Mouse (Mus musculus) thymus, adult 2 months (tissue): ENCODE results near the gene Slc2a13. TPM values are rescaled to one million over a fixed set of nuclear protein-coding genes. Genes with fewer than 3 reads are reported as not detected.

ENCODE experiments used
- DNase-seq: peaks from one replicate; pipeline ENCODE4 v3.0.0; 2021
- H3K27ac ChIP-seq: fragments of 200-500 bp; 2 replicates; pipeline ENCODE4 v1.5.1; 2012; ENCODE audit warnings: low read length, control low read depth; ENCODE audit not compliant: control insufficient read depth, insufficient read depth
- H3K27me3 ChIP-seq: fragments of 200-500 bp; 2 replicates; pipeline ENCODE4 v1.6.1; 2012; ENCODE audit warnings: mild to moderate bottlenecking, low read length, moderate library complexity, mixed read lengths; ENCODE audit not compliant: control insufficient read depth, insufficient read depth
- H3K36me3 ChIP-seq: fragments of 200-500 bp; 2 replicates; pipeline ENCODE4 v1.6.1; 2012; ENCODE audit warnings: mild to moderate bottlenecking, low read length, moderate library complexity; ENCODE audit not compliant: control insufficient read depth, insufficient read depth
- H3K4me1 ChIP-seq: fragments of 200-500 bp; replicated peaks from 2 replicates; pipeline ENCODE4 v1.6.1; 2012; ENCODE audit warnings: low read length; ENCODE audit not compliant: control insufficient read depth, insufficient read depth
- H3K4me3 ChIP-seq: fragments of 200-500 bp; 2 replicates; pipeline ENCODE4 v1.5.1; 2012; ENCODE audit warnings: mild to moderate bottlenecking, low read length, control low read depth, moderate library complexity; ENCODE audit not compliant: control insufficient read depth, insufficient read depth
- CTCF ChIP-seq: fragments of 200-500 bp; IDR thresholded peaks from 2 replicates; pipeline ENCODE4 v1.5.1; 2012; ENCODE audit warnings: mild to moderate bottlenecking, control low read depth, low read length, moderate library complexity, borderline replicate concordance; ENCODE audit not compliant: control insufficient read depth, poor library complexity, insufficient read depth; ENCODE audit errors: extremely low read depth
- POLR2A ChIP-seq: fragments of 200-500 bp; IDR thresholded peaks from 2 replicates; pipeline ENCODE4 v1.6.1; 2012; ENCODE audit warnings: mild to moderate bottlenecking, low read length, control low read depth, moderate library complexity; ENCODE audit not compliant: control insufficient read depth, poor library complexity, insufficient read depth; ENCODE audit errors: extremely low read depth
- WGBS: fragments of 180-500 bp; shearing (Covaris S2); methylation state at CpG from one replicate; pipeline ENCODE4 v1.1.7; 2018; 5-methylcytosine and 5-hydroxymethylcytosine counted together
- polyA plus RNA-seq: library from polyadenylated mRNA; depleted of rRNA; stranded (reverse); fragments of >200 nt; gene quantifications from 2 replicates; pipeline ENCODE4 v1.2.3, GENCODE M21; 2012

Slc2a13 gene
- polyA plus RNA-seq, 1 experiment: 0.42 TPM

DNA sequence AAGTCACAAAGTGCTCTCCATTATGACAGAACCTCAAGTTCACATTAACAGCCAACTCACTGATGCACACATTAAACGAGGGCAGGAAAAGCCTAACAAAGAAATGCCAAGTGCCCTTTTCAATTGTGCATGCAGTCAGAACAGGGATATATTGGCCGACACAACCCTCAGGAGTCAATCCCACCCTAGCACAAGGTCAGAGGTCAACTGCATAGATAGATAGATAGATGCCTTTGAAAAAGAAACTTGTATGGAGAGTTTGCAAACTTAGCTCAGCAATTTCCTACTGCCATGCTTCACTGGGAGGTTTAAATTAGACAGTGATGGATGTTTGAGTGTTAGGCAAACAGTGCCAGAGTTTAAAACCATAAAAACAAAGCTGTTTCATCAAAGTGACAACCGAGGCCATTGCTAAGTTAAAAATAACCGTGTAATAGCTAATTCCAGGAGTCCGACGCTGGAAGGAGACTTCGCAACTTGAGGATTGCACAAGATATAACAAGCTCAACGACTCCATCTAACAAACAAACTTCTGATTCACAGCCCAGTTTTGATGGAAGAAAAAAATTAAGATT is 194.2 kb downstream of the Slc2a13 start:
- H3K27ac ChIP-seq: no peak overlapping the region
- no peaks in the 10 kb centered on the region for H3K27me3 ChIP-seq
- no peak overlapping the region for H3K4me3 ChIP-seq
- 61% methylated on average over 8 of the region's 8 CpGs for WGBS
- no peaks in the 10 kb centered on the region for H3K4me1 ChIP-seq
- DNase-seq: no peak
- TF ChIP-seq CTCF (no peak), POLR2A (no peak)
- H3K36me3 ChIP-seq: no peaks in the 10 kb centered on the region

DNA sequence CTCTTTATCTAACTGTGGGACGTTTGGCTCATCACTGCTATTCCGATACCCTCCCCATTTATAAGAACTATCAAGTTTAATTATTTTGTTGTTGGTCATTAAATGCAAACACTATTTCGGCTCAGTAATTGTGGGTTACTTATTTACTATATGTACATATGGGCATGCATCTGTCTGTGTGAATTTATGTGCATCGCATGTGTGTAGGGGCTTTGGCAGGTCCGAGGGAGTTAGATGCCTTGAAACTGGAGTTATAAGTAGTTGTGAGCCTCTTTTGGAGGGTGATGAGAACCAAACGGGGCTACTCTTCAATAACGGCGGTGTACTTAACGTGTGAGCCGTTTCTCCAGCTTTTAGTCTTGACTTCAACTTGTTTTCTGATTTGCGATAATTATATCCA is 195.5 kb downstream of the Slc2a13 start:
- H3K4me1 ChIP-seq: no peaks in the 10 kb centered on the region
- H3K27me3 ChIP-seq: no peaks in the 10 kb centered on the region
- H3K27ac ChIP-seq: no peak overlapping the region
- WGBS: 97% methylated on average over 11 of the region's 11 CpGs
- DNase-seq: no peak
- H3K36me3 ChIP-seq: no peaks in the 10 kb centered on the region
- H3K4me3 ChIP-seq: no peak overlapping the region
- TF ChIP-seq CTCF: no peak
- TF ChIP-seq POLR2A: no peak

DNA sequence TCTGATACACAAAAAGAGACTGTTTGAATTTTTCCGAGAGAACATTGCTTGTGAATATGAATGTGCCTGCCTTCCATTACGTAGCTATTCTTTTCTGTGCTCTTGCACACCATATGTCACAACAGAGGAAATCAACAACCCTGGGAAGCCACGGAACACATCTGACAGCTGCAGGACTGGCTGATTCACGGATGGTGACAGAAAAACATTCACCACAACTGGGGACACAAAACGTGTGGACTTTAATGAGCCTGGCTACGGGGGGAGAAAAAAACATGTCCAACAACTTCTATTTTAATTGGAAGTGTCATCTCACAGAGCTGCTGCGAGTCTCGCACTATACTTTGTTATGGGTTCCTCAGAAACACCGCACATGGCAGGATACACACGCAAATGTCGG is 196.0 kb downstream of the Slc2a13 start:
- 84% methylated on average over 11 of the region's 11 CpGs for WGBS
- no peak overlapping the region for H3K27ac ChIP-seq
- H3K36me3 ChIP-seq: no peaks in the 10 kb centered on the region
- no peaks in the 10 kb centered on the region for H3K27me3 ChIP-seq
- no peak for DNase-seq
- no peak for TF ChIP-seq CTCF
- TF ChIP-seq POLR2A: no peak
- no peaks in the 10 kb centered on the region for H3K4me1 ChIP-seq
- no peak overlapping the region for H3K4me3 ChIP-seq

DNA sequence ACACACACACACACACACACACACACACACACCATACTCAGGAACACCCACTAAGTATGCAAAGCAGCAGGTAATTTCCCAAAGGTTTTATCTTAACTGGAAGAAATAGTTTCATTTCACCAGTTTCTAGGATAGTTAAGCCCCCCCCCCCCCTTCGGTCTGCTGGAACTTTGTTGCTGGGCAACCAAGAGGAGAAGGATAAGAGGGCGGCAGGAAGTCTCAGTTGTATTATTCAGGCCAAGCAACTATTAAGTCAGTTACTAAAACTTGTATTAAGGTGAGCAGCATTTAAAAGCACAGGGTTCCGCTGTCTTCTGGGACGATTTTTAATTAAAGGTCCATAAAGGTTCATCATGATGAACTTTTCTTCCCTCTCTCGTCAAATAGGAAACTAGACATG is 198.6 kb downstream of the Slc2a13 start:
- Histone ChIP-seq H3K4me1 (no peaks in the 10 kb centered on the region), H3K4me3 (no peak overlapping the region), H3K36me3 (no peaks in the 10 kb centered on the region), H3K27ac (no peak overlapping the region), H3K27me3 (no peaks in the 10 kb centered on the region)
- no peak for TF ChIP-seq CTCF
- no peak for TF ChIP-seq POLR2A
- DNase-seq: no peak
- 93% methylated on average over 5 of the region's 5 CpGs for WGBS

DNA sequence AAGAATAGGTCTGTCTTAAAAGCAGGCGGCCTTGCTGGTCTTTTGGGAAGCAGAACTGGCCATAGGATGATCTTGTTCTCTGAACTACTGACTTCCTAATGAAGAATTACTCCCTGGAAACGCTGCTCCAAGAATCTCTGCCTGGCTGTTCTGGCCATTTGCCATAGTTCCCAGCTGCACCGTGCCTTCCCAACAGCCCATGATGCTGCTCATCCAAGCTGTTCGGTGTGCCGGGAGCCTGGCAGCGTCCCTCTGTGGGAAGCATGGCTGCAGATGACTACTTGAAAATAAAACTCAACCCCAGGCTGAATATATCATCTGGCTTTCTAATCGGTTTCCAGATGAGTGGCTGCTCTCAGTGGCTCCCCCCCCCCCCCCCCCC is 199.9 kb downstream of the Slc2a13 start:
- Histone ChIP-seq H3K27ac (no peak overlapping the region), H3K27me3 (no peaks in the 10 kb centered on the region), H3K36me3 (no peaks in the 10 kb centered on the region), H3K4me1 (no peaks in the 10 kb centered on the region), H3K4me3 (no peak overlapping the region)
- no peak for DNase-seq
- 92% methylated on average over 7 of the region's 7 CpGs for WGBS
- TF ChIP-seq POLR2A (no peak), CTCF (no peak)

DNA sequence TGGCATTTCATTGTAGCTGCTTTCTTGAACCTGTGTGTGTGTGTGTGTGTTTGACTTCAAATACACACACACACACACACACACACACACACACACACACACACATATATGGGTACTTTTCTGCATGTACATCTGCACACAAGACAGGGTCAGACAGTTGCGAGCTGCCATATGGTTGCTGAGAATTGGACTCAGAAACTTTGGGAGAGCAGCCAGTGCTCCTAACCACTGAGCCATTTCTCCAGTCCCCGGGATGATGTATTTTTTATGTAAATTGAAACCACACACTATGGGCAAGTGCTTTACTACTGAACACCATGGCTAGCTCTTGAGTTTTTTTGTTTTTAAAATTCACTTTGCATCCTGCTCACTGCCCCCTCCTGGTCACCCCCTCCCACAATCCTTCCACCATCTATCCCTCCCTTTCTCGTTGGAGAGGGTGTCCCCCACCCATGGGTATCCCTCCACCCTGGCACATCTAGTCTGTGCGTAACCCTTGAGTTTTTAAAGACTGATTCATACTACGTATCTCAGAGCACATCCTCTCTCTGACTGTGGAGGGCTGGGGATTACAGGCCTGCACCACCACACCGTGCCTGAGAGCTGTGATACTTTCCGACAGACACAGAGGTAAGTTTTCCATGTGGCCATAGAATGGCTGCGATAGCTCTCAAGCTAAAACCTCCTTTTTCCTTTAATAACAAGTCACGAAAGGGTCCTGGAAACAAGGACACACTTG is 200.4 kb downstream of the Slc2a13 start:
- Histone ChIP-seq H3K36me3 (no peaks in the 10 kb centered on the region), H3K27ac (no peak overlapping the region), H3K4me1 (no peaks in the 10 kb centered on the region), H3K4me3 (no peak overlapping the region), H3K27me3 (no peaks in the 10 kb centered on the region)
- WGBS: 91% methylated on average over 9 of the region's 9 CpGs
- TF ChIP-seq CTCF (no peak), POLR2A (no peak)
- no peak for DNase-seq
